Mouse (Mus musculus): ENCODE data around the gene Gm44596. TPM values are rescaled to one million over a fixed set of nuclear protein-coding genes. Genes with fewer than 3 reads are reported as not detected.

Gm44596 gene
- polyA plus RNA-seq, 1 experiment from 2014 or later: not detected

Other genes with a start within 250 kb of the Gm44596 start
- 45.9 and 47.7 TPM in 2 replicates for gene Tspan9, start 231.9 kb upstream of the Gm44596 start, polyA plus RNA-seq (2015; fragmentation: Nextera tagmentation; extraction: Ambion mirVana)
- 0.38 and 0.51 TPM in 2 replicates for gene Tead4, start 74.7 kb upstream of the Gm44596 start, polyA plus RNA-seq (2015; fragmentation: Nextera tagmentation; extraction: Ambion mirVana)
- 15.1 and 15.4 TPM in 2 replicates for gene Tulp3, start 19.7 kb upstream of the Gm44596 start, polyA plus RNA-seq (2015; fragmentation: Nextera tagmentation; extraction: Ambion mirVana)
- 135 and 140 TPM in 2 replicates for gene Rhno1, start 12.6 kb upstream of the Gm44596 start, polyA plus RNA-seq (2015; fragmentation: Nextera tagmentation; extraction: Ambion mirVana)
- 21.0 and 25.2 TPM in 2 replicates for gene Foxm1, start 12.5 kb upstream of the Gm44596 start, polyA plus RNA-seq (2015; fragmentation: Nextera tagmentation; extraction: Ambion mirVana)
- gene Tex52, start within 50 bp of the Gm44596 start, polyA plus RNA-seq (2015; fragmentation: Nextera tagmentation; extraction: Ambion mirVana): 0.43 and 0.51 TPM in 2 replicates
- gene Nrip2, start 23.8 kb downstream of the Gm44596 start, polyA plus RNA-seq (2015; fragmentation: Nextera tagmentation; extraction: Ambion mirVana): 5.0 and 5.7 TPM in 2 replicates
- gene Itfg2, start 49.4 kb downstream of the Gm44596 start, polyA plus RNA-seq (2015; fragmentation: Nextera tagmentation; extraction: Ambion mirVana): 35.5 and 40.5 TPM in 2 replicates
- gene Fkbp4, start 63.2 kb downstream of the Gm44596 start, polyA plus RNA-seq (2015; fragmentation: Nextera tagmentation; extraction: Ambion mirVana): 431 and 436 TPM in 2 replicates
- 0.14 TPM in 1 of 2 replicates, not detected in the other for gene Pzp, start 151.2 kb downstream of the Gm44596 start, polyA plus RNA-seq (2015; fragmentation: Nextera tagmentation; extraction: Ambion mirVana)
- 3.6 and 4.8 TPM in 2 replicates for gene A2ml1, start 206.1 kb downstream of the Gm44596 start, polyA plus RNA-seq (2015; fragmentation: Nextera tagmentation; extraction: Ambion mirVana)
- gene Klrb1a, start 248.0 kb downstream of the Gm44596 start, polyA plus RNA-seq (2015; fragmentation: Nextera tagmentation; extraction: Ambion mirVana): not detected in 2 replicates